Mouse (Mus musculus) adrenal gland, postnatal 14 days (tissue): ENCODE results near the gene Xrn2. TPM values are rescaled to one million over a fixed set of nuclear protein-coding genes. Genes with fewer than 3 reads are reported as not detected.

Experiments used
- DNase-seq: peaks from one replicate; pipeline ENCODE4 v3.0.0; 2021; ENCODE audit warnings: mixed read lengths
- total RNA-seq: library from RNA; stranded (reverse); gene quantifications from 2 replicates; pipeline ENCODE4 v1.2.3, GENCODE M21; 2021

The Xrn2 gene
- total RNA-seq, 1 experiment from 2014 or later: 52.9 TPM

GRCm38 (mm10) chr2:147053229-147053892, 40.6 kb downstream of the Xrn2 start:
- no peak for DNase-seq

- no peak for DNase-seq
These were observed 54.9 kb downstream of the Xrn2 start for GRCm38 (mm10) chr2:147067480-147068246.

- DNase-seq: no peak
These were observed 56.3 kb downstream of the Xrn2 start for GRCm38 (mm10) chr2:147069077-147069476.

GRCm38 (mm10) chr2:147070305-147070704, 57.5 kb downstream of the Xrn2 start:
- no peak for DNase-seq

DNA sequence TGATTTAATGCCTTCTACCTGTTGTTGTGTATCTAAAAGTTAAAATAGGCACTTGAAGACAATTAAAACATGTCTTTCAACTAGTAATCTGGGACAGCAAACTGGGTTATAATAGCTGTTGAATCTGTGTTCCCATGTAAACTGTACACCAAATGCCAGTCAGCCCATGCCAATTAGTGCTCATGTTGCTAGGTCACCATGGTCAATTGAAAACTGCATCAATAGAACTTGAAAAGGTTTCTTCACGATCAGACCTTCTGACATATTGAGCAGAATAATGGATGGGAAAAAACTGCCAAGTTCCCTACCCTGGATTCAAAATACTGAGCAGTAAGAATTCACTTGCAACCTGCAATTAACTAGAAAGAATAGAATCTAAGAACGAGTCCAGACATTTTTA, 61.2 kb downstream of the Xrn2 start:
- DNase-seq: no peak

- DNase-seq: no peak
These were observed 61.6 kb downstream of the Xrn2 start for GRCm38 (mm10) chr2:147074399-147074798.

DNA sequence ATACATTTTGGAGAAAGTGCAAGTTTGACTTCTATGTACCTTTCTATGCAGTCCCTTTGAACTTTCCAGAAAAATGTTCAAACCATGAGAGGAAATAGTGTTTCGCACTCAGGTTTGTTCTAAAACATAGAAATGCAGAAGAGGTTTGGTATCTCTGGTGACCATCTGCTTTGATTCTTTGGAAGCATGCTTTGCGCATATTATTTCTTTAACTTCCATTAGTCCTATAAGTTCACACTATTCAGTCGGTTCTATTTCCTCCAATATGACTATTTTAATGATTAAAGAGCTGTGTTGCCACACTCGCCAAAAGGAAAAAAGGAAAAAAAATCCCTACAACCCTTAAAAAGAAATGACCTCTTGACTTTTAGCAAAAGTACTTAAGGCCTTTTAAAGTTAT, 69.6 kb downstream of the Xrn2 start:
- DNase-seq: no peak

GRCm38 (mm10) chr2:147083471-147084365, 70.9 kb downstream of the Xrn2 start:
- peak; percentile 13 for DNase-seq

GRCm38 (mm10) chr2:147084366-147085071, 71.7 kb downstream of the Xrn2 start:
- peak; percentile 13 for DNase-seq

DNA sequence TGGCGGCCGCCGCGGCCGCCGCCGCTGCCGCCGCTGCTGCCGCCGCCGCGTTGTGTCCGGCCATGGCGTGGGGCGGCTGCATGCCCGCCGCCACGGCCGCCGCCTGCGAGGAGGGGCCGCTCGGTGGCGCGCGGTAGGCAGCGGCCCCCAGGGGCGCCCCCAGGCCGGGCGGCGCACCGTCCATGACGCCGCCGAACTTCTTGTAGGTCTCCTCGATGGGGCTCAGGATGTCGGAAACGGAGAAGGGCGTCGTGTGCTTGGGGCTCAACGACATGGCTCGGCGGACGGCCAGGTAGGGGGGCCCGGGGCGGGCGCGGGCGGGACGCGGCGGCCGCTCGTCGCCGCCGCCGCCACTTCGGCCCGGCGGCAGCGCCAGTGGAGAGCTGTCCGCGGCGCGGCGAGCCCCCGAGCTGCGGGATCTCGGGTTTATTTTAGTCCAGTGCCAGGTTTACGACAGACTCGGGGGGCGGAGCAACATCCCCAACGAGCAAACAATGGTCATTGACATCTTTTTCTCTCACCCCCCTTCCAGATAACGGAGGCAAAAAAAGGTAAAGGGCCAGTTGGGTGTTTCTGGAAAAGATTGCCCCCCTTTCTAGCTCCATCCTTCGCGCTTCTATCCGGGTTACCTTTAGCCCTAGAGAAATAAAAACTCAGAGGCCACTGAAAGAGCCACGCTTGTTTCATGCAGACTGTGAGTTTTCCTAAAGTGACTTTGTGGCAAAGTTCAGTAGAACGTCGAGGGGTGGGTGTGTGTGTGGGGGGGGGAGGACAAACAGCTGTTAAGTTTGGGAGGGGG, 72.5 kb downstream of the Xrn2 start, which contains the start of gene Nkx2-4:
Nkx2-4 (minus strand) TSS at position 374 of the 799 bp plus-strand sequence.
- DNase-seq: peak; percentile 12

DNA sequence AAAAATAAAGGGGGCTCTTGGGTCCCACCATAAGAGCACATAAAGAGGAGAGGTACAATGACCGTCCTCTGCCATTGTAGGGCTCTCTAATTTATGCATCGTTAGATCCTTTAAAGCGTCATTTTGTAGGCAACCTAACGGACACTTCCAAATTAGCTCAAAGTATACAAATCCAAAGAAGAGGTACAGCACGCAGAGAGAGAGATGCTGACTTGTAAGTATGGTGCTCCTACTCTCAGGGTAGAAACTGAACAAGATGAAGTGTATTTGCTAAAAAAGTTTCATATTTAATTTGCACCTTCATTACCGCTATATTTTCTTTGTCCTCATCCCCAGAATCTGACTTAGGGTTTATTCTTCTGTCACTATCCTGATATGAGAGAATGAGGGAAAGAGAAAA, 73.1 kb downstream of the Xrn2 start:
- no peak for DNase-seq

GRCm38 (mm10) chr2:147086441-147086840, 73.6 kb downstream of the Xrn2 start:
- DNase-seq: no peak

DNA sequence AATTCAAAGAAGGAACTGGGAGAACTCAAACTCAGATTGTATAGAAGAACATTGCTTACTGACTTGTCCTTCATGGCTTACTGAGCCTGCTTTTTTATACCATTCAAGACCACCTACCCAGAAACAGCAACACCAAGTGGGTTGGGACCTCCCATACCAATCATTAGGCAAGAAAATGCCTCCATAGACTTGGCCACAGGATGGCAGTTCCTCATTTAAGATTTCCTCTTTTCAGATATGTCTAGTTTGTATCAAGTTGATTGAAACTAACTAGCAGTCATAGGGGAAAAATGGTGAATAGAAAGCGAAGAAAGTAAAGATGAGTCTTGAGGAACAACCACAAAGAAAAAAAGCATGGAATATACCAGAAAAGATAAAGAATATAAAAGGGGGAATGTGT, 106.9 kb downstream of the Xrn2 start:
- no peak for DNase-seq

DNA sequence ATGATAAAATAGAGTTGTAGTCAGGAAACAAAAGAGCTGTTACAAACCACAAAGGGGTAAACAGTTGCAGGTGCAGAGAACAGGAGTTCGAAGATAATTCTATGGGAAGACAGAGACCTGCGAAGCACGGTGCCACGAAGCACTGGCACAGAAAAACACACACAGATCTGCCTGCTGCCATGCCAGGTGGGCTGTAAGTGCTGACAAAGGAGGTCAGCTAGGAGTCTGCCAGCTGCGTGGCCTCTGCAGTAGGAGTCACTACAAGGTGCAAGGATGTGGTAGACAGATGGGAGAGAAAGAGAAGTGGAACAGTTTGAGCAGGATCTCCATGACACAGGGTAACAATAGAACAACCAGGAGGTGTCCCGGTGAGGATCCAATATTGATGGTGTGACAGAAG, 114.6 kb downstream of the Xrn2 start:
- no peak for DNase-seq

Other genes with a start within 250 kb of the Xrn2 start
- 35.2 and 42.5 TPM in 2 replicates for gene Kiz, start 157.1 kb upstream of the Xrn2 start, total RNA-seq
- not detected in 2 replicates for gene Nkx2-4, start 72.4 kb downstream of the Xrn2 start, total RNA-seq
- not detected in 2 replicates for gene Nkx2-2, start 181.2 kb downstream of the Xrn2 start, total RNA-seq